Mouse (Mus musculus): ENCODE data around the gene Lhfp.

- TF ChIP-seq CTCF (IDR thresholded peaks at IDR 0.05; ENCODE audit: low read depth, low read length), result no peak
- no peak for TF ChIP-seq POLR2A (IDR thresholded peaks at IDR 0.05; ENCODE audit: borderline replicate concordance, low read depth, low read length)
Measured at GRCm38 (mm10) chr3:53258657-53259158, 217.4 kb downstream of the Lhfp start.
